Mouse (Mus musculus) thymus, adult 2 months (tissue): ENCODE measurements around the gene Map4k5.

ENCODE experiments used
- CTCF ChIP-seq: fragments of 200-500 bp; IDR thresholded peaks from 2 replicates; pipeline ENCODE4 v1.5.1; 2012; ENCODE audit warnings: mild to moderate bottlenecking, control low read depth, low read length, moderate library complexity, borderline replicate concordance; ENCODE audit not compliant: control insufficient read depth, poor library complexity, insufficient read depth; ENCODE audit errors: extremely low read depth
- POLR2A ChIP-seq: fragments of 200-500 bp; IDR thresholded peaks from 2 replicates; pipeline ENCODE4 v1.6.1; 2012; ENCODE audit warnings: mild to moderate bottlenecking, low read length, control low read depth, moderate library complexity; ENCODE audit not compliant: control insufficient read depth, poor library complexity, insufficient read depth; ENCODE audit errors: extremely low read depth

DNA sequence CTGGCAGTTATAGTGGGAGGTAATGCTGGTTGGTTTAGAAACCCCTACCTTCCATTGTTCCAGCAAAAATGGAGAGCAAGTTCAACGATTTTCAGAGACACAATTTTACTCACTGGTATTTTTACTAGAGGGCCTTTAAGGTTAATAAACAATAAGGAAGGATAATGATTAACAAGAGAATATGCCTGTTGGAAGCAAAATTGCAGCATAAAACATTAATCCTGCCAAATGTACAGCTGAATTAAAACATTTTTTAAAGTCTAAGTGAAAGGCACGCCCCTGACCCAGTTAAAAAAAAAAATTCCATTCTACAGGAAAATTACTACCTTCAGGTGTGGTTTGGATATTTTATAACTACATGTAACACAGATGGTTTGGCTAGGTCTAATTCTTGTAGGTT lies 115.0 kb downstream of the Map4k5 start:
- no peak for TF ChIP-seq CTCF
- no peak for TF ChIP-seq POLR2A
